Mouse (Mus musculus): ENCODE measurements around the gene Igf2bp1. TPM values are rescaled to one million over a fixed set of nuclear protein-coding genes. Genes with fewer than 3 reads are reported as not detected.

Gene Igf2bp1
- under 1 TPM; 0.17 to 0.31 TPM for total RNA-seq (2021)
- long read RNA-seq, experiment 1: 0 reads
- long read RNA-seq, experiment 2: 0 reads

GRCm38 (mm10) chr11:96005403-96006271 is at the start of gene Igf2bp1:
Gene Igf2bp1, minus strand, starts transcription at chr11:96005940.
- intact Hi-C loops (cut with DNase I): loop anchor here (5.0 to 10.0 kb wide), 3 partner anchors 197 to 861 kb away; partner anchors contain the start of gene Dlx4
- DNase-seq (ENCODE audit: low spot score in 2 of 2): no peak

GRCm38 (mm10) chr11:96050854-96051253 is 45.1 kb upstream of the Igf2bp1 start:
- intact Hi-C loops (cut with DNase I): no loop called here
- DNase-seq (ENCODE audit: low spot score in 2 of 2): no peak

GRCm38 (mm10) chr11:96049939-96050338 is 44.2 kb upstream of the Igf2bp1 start:
- intact Hi-C loops (cut with DNase I): no loop called here
- DNase-seq (ENCODE audit: low spot score in 2 of 2): no peak

GRCm38 (mm10) chr11:96047469-96048373 is 42.0 kb upstream of the Igf2bp1 start:
- intact Hi-C loops (cut with DNase I): no loop called here
- no peak for DNase-seq (ENCODE audit: low spot score in 2 of 2)

GRCm38 (mm10) chr11:96046793-96047192 is 41.1 kb upstream of the Igf2bp1 start:
- intact Hi-C loops (cut with DNase I): no loop called here
- DNase-seq (ENCODE audit: low spot score in 2 of 2): no peak

- intact Hi-C loops (cut with DNase I): no loop called here
- no peak for DNase-seq (ENCODE audit: low spot score in 2 of 2)
Measured at GRCm38 (mm10) chr11:96046028-96046427, 40.3 kb upstream of the Igf2bp1 start.

- no peak for DNase-seq (ENCODE audit: low spot score in 2 of 2)
- intact Hi-C loops (cut with DNase I): no loop called here
Measured at GRCm38 (mm10) chr11:96044803-96045567, 39.2 kb upstream of the Igf2bp1 start.

- intact Hi-C loops (cut with DNase I): no loop called here
- DNase-seq (ENCODE audit: low spot score in 2 of 2): no peak
Measured at GRCm38 (mm10) chr11:96038560-96038959, 32.8 kb upstream of the Igf2bp1 start.

- DNase-seq (ENCODE audit: low spot score in 2 of 2): no peak
- intact Hi-C loops (cut with DNase I): no loop called here
Measured at GRCm38 (mm10) chr11:96037499-96037898, 31.8 kb upstream of the Igf2bp1 start.

- intact Hi-C loops (cut with DNase I): no loop called here
- DNase-seq (ENCODE audit: low spot score in 2 of 2): no peak
Measured at GRCm38 (mm10) chr11:96035133-96035532, 29.4 kb upstream of the Igf2bp1 start.

GRCm38 (mm10) chr11:96034596-96035052 is 28.9 kb upstream of the Igf2bp1 start, which contains the start of gene Snf8:
Gene Snf8, plus strand, starts transcription at chr11:96034885.
- DNase-seq (ENCODE audit: low spot score in 2 of 2): peak; percentile 93 to 97

GRCm38 (mm10) chr11:96034116-96034515 is 28.4 kb upstream of the Igf2bp1 start:
- no peak for DNase-seq (ENCODE audit: low spot score in 2 of 2)

More at GRCm38 (mm10) chr11:96034596-96035052, 28.9 kb upstream of the Igf2bp1 start, which contains the start of gene Snf8:
- intact Hi-C loops (cut with DNase I): no loop called here

GRCm38 (mm10) chr11:96033264-96033663 is 27.5 kb upstream of the Igf2bp1 start:
- intact Hi-C loops (cut with DNase I): no loop called here
- no peak for DNase-seq (ENCODE audit: low spot score in 2 of 2)

More at GRCm38 (mm10) chr11:96034116-96034515, 28.4 kb upstream of the Igf2bp1 start:
- intact Hi-C loops (cut with DNase I): no loop called here

GRCm38 (mm10) chr11:96031701-96032100 is 26.0 kb upstream of the Igf2bp1 start:
- no peak for DNase-seq (ENCODE audit: low spot score in 2 of 2)
- intact Hi-C loops (cut with DNase I): no loop called here

- intact Hi-C loops (cut with DNase I): no loop called here
- no peak for DNase-seq (ENCODE audit: low spot score in 2 of 2)
Measured at GRCm38 (mm10) chr11:96030571-96030970, 24.8 kb upstream of the Igf2bp1 start.

- intact Hi-C loops (cut with DNase I): no loop called here
- no peak for DNase-seq (ENCODE audit: low spot score in 2 of 2)
Measured at GRCm38 (mm10) chr11:96028130-96028529, 22.4 kb upstream of the Igf2bp1 start.

- intact Hi-C loops (cut with DNase I): no loop called here
- DNase-seq (ENCODE audit: low spot score in 2 of 2): no peak
Measured at GRCm38 (mm10) chr11:96020622-96021021, 14.9 kb upstream of the Igf2bp1 start.

- intact Hi-C loops (cut with DNase I): no loop called here
- DNase-seq (ENCODE audit: low spot score in 2 of 2): no peak
Measured at GRCm38 (mm10) chr11:96017941-96018351, 12.2 kb upstream of the Igf2bp1 start.

- no peak for DNase-seq (ENCODE audit: low spot score in 2 of 2)
- intact Hi-C loops (cut with DNase I): no loop called here
Measured at GRCm38 (mm10) chr11:96015421-96015820, 9.7 kb upstream of the Igf2bp1 start.

Data from left cerebral cortex, postnatal 14 days (tissue).